Mouse (Mus musculus) liver, embryonic 14.5 days (tissue): Measurements from ENCODE around the gene Snx18.

ENCODE experiments used
- CTCF ChIP-seq: IDR thresholded peaks from 2 replicates; pipeline ENCODE4 v1.5.1; 2016; ENCODE audit warnings: antibody characterized with exemption, low read depth, control low read depth
- EP300 ChIP-seq: IDR thresholded peaks from 2 replicates; pipeline ENCODE4 v1.6.1; 2016; ENCODE audit warnings: antibody characterized with exemption, low read depth

DNA sequence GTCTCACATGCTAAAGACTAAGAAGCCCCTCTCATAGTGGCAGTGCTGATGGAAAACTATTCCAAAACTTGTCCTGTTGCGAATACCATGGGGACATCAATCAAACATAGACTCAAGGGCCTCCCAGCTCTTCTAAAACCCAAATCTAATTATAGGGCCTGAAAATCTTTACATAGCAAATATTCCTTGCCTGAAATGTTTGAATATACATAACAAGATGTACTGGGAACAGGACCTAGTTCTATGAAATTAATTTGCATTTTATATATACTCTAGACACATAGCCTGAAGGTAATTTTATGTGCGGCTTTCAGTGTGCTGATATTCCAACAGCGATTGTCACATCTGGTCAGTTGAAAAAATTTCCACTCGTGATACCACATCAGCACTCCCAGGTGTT is 37.1 kb upstream of the Snx18 start:
- TF ChIP-seq CTCF (no peak), EP300 (no peak)
